21 mouse cellular contexts compared by ENCODE assay signal in the genomic region with DNA sequence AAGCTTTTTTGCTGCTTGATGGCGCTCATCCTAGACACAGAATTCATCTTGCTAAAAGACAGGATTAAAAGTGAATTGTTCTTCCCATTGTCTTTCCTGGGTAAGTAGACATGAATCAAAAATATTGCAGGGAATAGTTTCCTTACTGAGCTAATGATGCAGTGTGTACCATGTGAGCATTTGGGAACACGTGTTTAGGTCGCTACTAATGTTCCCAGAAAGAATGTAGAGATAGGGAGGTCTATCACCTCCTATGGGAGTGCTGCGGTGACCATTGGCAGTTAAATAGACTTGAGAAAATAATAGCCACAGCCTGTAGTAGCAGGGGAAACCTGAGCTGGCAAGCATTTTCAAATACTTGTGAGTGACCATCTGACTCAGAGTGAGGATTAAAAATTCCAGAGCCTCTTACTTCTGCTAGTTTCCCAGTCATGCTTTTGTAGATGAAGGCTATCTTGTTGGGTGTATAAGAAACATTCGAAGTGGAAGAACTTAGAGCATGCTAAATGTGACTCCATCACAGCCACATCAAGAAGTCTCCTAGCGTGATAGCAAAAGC. TPM values are rescaled to one million over a fixed set of nuclear protein-coding genes. Genes with fewer than 3 reads are reported as not detected.
DNase-seq lines count a peak whose midpoint lies in the region; ATAC-seq and TF ChIP-seq lines count a peak whose summit lies in the region.
"Had no signal": no experiment of that assay in that cellular context is flagged by ENCODE, and none has a peak within 500 bp of the region (broad histone marks: within the 10 kb centered on the region; RNA-seq: fewer than 3 reads in every experiment).

No protein-coding gene starts in this region.

- H3K4me1 ChIP-seq in heart, embryonic 15.5 days (replicated peaks), result peaks cover 28% of the 10 kb centered on the region
- 0 out of 2 replicates have a peak, but pooled peaks cover 7% of the 10 kb centered on the region for H3K4me1 ChIP-seq in kidney, postnatal 0 days (replicated peaks; ENCODE audit: insufficient read depth, low read length)
- peaks cover 10% of the 10 kb centered on the region for H3K4me1 ChIP-seq in embryonic fibroblast, embryonic 13.5 days (ENCODE audit: control insufficient read depth, insufficient read depth, low read length)
- H3K4me1 ChIP-seq in stomach, postnatal 0 days (replicated peaks; ENCODE audit: control insufficient read depth, insufficient read depth), result no peaks in the 10 kb centered on the region

- no peak for TF ChIP-seq POLR2A in embryonic fibroblast, embryonic 13.5 days (IDR thresholded peaks at IDR 0.05; ENCODE audit: low read depth, low read length)

- peak overlapping the region; percentile 74 for H3K27ac ChIP-seq in heart, embryonic 15.5 days
- H3K27ac ChIP-seq in kidney, postnatal 0 days, result peak overlapping the region; percentile 60; the same call in 1 of the 2 replicates
- H3K27ac ChIP-seq in embryonic fibroblast, embryonic 13.5 days (ENCODE audit: insufficient read depth, low read length), result peak overlapping the region; percentile 97
- H3K27ac ChIP-seq in stomach, postnatal 0 days (replicated peaks), result peak overlapping the region; percentile 72; the same call in 1 of the 2 replicates
- H3K27ac ChIP-seq: embryonic facial prominence, embryonic 10.5 days; hindbrain, embryonic 14.5 days; layer of hippocampus, adult 2 months; liver, embryonic 14.5 days had no signal

- DNase-seq in heart, postnatal 4 days, result no peak
- DNase-seq in kidney, postnatal 0 days (ENCODE audit: low spot score), result no peak
- no peak for DNase-seq in kidney, postnatal 25 days
- no peak for DNase-seq in stomach, postnatal 0 days (ENCODE audit: low spot score)
- DNase-seq in cerebellum, postnatal 4 days (ENCODE audit: low spot score in 2 of 2), result no peak
- DNase-seq: adrenal gland, postnatal 10 days; cerebellum, adult 18-20 months; cerebellum, postnatal 36 days; kidney, adult 2 months; lung, postnatal 14 days; thymus, postnatal 25 days had no signal

- H3K36me3 ChIP-seq in heart, embryonic 15.5 days, result no peaks in the 10 kb centered on the region
- H3K36me3 ChIP-seq in kidney, postnatal 0 days (ENCODE audit: insufficient read depth, low read length), result no peaks in the 10 kb centered on the region
- no peaks in the 10 kb centered on the region for H3K36me3 ChIP-seq in stomach, postnatal 0 days (ENCODE audit: control insufficient read depth, insufficient read depth, low read length)

- H3K27me3 ChIP-seq in heart, embryonic 15.5 days, result no peaks in the 10 kb centered on the region
- no peaks in the 10 kb centered on the region for H3K27me3 ChIP-seq in kidney, postnatal 0 days (ENCODE audit: insufficient read depth, low read length)
- no peaks in the 10 kb centered on the region for H3K27me3 ChIP-seq in stomach, postnatal 0 days (ENCODE audit: control insufficient read depth, insufficient read depth, low read length)
- H3K27me3 ChIP-seq: stomach, embryonic 15.5 days had no signal

- whole genome bisulfite sequencing in heart, embryonic 15.5 days, result 45% methylated on average over 6 of the region's 6 CpGs
- WGBS in kidney, postnatal 0 days, result 63% methylated on average over 6 of the region's 6 CpGs
- WGBS in stomach, postnatal 0 days, result 75% methylated on average over 6 of the region's 6 CpGs

- H3K9me3 ChIP-seq in heart, embryonic 15.5 days (replicated peaks), result no peaks in the 10 kb centered on the region
- no peaks in the 10 kb centered on the region for H3K9me3 ChIP-seq in kidney, postnatal 0 days (replicated peaks; ENCODE audit: low read length)
- H3K9me3 ChIP-seq in stomach, postnatal 0 days (ENCODE audit: control insufficient read depth, low read length), result no peaks in the 10 kb centered on the region
- H3K9me3 ChIP-seq: embryonic facial prominence, embryonic 10.5 days; stomach, embryonic 15.5 days had no signal

- no peak for TF ChIP-seq EP300 in stomach, postnatal 0 days (optimal IDR thresholded peaks at IDR 0.05)

- ATAC-seq in heart, embryonic 15.5 days (replicated peaks; ENCODE audit: insufficient number of reproducible peaks, insufficient read depth, low FRiP score, low read depth), result no peak
- no peak for ATAC-seq in kidney, postnatal 0 days (replicated peaks; ENCODE audit: low FRiP score, low read depth)
- ATAC-seq in stomach, postnatal 0 days (ENCODE audit: low FRiP score, low TSS enrichment), result no peak
- ATAC-seq: forebrain, embryonic 14.5 days had no signal

- no peak overlapping the region for H3K4me2 ChIP-seq in heart, embryonic 15.5 days
- H3K4me2 ChIP-seq in kidney, postnatal 0 days (ENCODE audit: low read length), result no peak overlapping the region
- H3K4me2 ChIP-seq in stomach, postnatal 0 days (replicated peaks; ENCODE audit: low read depth), result no peak overlapping the region
- H3K4me2 ChIP-seq: hindbrain, embryonic 14.5 days; stomach, embryonic 15.5 days had no signal

- H3K9ac ChIP-seq in heart, embryonic 15.5 days, result no peak overlapping the region
- no peak overlapping the region for H3K9ac ChIP-seq in kidney, postnatal 0 days (ENCODE audit: low read depth, low read length)
- H3K9ac ChIP-seq in stomach, postnatal 0 days (ENCODE audit: low read length), result no peak overlapping the region
- H3K9ac ChIP-seq: hindbrain, embryonic 14.5 days; liver, embryonic 14.5 days; stomach, embryonic 15.5 days had no signal

- H3K4me3 ChIP-seq in heart, embryonic 15.5 days, result no peak overlapping the region
- no peak overlapping the region for H3K4me3 ChIP-seq in kidney, postnatal 0 days (replicated peaks; ENCODE audit: low read depth, low read length)
- H3K4me3 ChIP-seq in embryonic fibroblast, embryonic 13.5 days (ENCODE audit: insufficient read depth, low read length), result no peak overlapping the region
- no peak overlapping the region for H3K4me3 ChIP-seq in stomach, postnatal 0 days (ENCODE audit: low read depth, low read length)
- H3K4me3 ChIP-seq: embryonic facial prominence, embryonic 10.5 days; erythroblast, embryonic 14.5 days; layer of hippocampus, adult 2 months; stomach, embryonic 15.5 days had no signal

- no peak for TF ChIP-seq CTCF in kidney, postnatal 0 days (IDR thresholded peaks at IDR 0.05; ENCODE audit: low read depth)
- no peak for TF ChIP-seq CTCF in embryonic fibroblast, embryonic 13.5 days (IDR thresholded peaks at IDR 0.05; ENCODE audit: borderline replicate concordance, insufficient read depth, low read length)
- no peak for TF ChIP-seq CTCF in stomach, postnatal 0 days (IDR thresholded peaks at IDR 0.05; ENCODE audit: low read depth)

RNA-seq across cellular contexts. Expression of gene Mdfic, which starts 22.2 kb away (rescaled TPM):
- 4.2 and 4.6 TPM in 2 replicates for polyA plus RNA-seq in heart, embryonic 15.5 days (2015; fragmentation: Nextera tagmentation; extraction: Ambion mirVana)
- 10 to 100 TPM; 25.5 to 26.0 TPM for total RNA-seq in heart, postnatal 4 days (2021)
- 4.4 and 4.6 TPM in 2 replicates for polyA plus RNA-seq in kidney, postnatal 0 days (2015; fragmentation: Nextera tagmentation; extraction: Ambion mirVana)
- polyA plus RNA-seq in embryonic fibroblast, embryonic 13.5 days (2011; ENCODE audit: insufficient read length, low read depth, missing spikeins), result 55.3 and 73.6 TPM in 2 replicates
- polyA plus RNA-seq in stomach, postnatal 0 days (2015; fragmentation: Nextera tagmentation; extraction: Ambion mirVana), result 4.0 and 4.5 TPM in 2 replicates
- total RNA-seq: MEL had no signal
